ENCODE assay signal across 8 mouse cellular contexts in the genomic region with DNA sequence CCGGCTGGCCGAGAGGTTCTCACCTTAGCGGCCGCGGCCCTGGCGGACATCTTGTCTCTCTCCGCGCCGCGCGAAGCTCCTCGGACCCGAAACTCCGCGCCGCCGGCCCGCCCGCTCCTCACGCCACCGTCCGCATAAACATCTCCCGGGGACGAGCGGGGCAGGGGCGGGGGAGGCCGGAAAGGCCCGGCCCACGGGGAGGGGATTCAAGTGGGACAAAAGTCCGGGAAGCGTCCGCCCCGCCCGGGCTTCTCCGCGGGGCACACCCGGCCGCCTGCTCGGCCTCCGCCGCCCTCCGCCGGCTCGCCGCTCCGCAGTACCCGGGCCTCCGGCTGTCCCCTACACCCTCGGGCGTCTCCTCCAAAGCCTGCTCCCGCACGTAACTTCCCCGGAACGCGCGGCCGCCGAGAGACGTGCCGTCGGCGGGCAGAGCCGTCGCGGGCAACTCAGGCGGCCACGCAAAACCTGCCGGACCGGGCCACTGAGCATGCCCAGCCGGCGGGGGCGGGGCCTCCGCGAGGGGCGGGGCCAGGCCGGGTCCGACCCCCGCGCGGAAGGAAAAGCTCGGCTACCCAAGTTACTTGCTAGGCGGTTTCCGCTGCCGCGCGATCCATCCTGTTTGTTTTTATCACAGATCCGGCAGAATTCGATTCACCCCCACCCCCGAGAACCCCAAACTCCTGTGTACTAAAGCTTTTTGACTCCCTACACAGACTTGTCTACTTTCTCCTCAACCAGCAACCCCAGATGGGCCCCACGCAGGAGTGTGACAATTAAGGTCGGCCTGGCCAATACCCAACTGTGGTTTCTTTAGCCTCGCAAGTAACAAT.
DNase-seq lines count a peak whose midpoint lies in the region; ATAC-seq and TF ChIP-seq lines count a peak whose summit lies in the region.

No protein-coding gene starts in this region.

- under 1% methylated on average over 64 of the region's 92 CpGs for WGBS in forebrain, postnatal 0 days
- under 1% methylated on average over 87 of the region's 92 CpGs for whole genome bisulfite sequencing in lung, adult 2 months
- WGBS in thymus, adult 2 months, result 2% methylated on average over 91 of the region's 92 CpGs

- peak overlapping the region; percentile 90 to 91 for H3K4me3 ChIP-seq in ES-E14 (ENCODE audit: insufficient read depth in 1 of 2, low read depth in 1 of 2, low read length in 2 of 2, poor library complexity in 1 of 2, severe bottlenecking in 1 of 2)
- peak overlapping the region; percentile 81 for H3K4me3 ChIP-seq in forebrain, postnatal 0 days (ENCODE audit: low read depth, low read length)
- H3K4me3 ChIP-seq in lung, adult 2 months (replicated peaks; ENCODE audit: extremely low read depth, low read depth, low read length), result peak overlapping the region; percentile 86
- peak overlapping the region; percentile 40 for H3K4me3 ChIP-seq in thymus, adult 2 months (ENCODE audit: control insufficient read depth, insufficient read depth, low read length)

- peak; percentile 75 for TF ChIP-seq POLR2A in lung, adult 2 months (IDR thresholded peaks at IDR 0.05; ENCODE audit: borderline replicate concordance, extremely low read depth, low read depth, low read length)
- TF ChIP-seq POLR2A in thymus, adult 2 months (IDR thresholded peaks at IDR 0.05; ENCODE audit: control insufficient read depth, extremely low read depth, insufficient read depth, low read length, poor library complexity), result no peak

- H3K9ac ChIP-seq in ES-E14 (ENCODE audit: insufficient read depth, low read depth, low read length, poor library complexity, severe bottlenecking), result peak overlapping the region; percentile 97
- H3K9ac ChIP-seq in forebrain, postnatal 0 days, result peak overlapping the region; percentile 66

- intact Hi-C loops in heart, postnatal 36 days (cut with DNase I), result loop anchor here (1.0 to 5.0 kb wide), 3 partner anchors 11 to 86 kb away; no protein-coding TSS in a partner anchor

- H3K27me3 ChIP-seq in forebrain, postnatal 0 days (ENCODE audit: insufficient read depth, low read length), result no peaks in the 10 kb centered on the region
- peaks cover 13% of the 10 kb centered on the region for H3K27me3 ChIP-seq in thymus, adult 2 months (ENCODE audit: control insufficient read depth, insufficient read depth, low read length)

- no peaks in the 10 kb centered on the region for H3K36me3 ChIP-seq in ES-E14 (ENCODE audit: control insufficient read depth, insufficient read depth, low read length, poor library complexity, severe bottlenecking)
- no peaks in the 10 kb centered on the region for H3K36me3 ChIP-seq in forebrain, postnatal 0 days (ENCODE audit: insufficient read depth)
- no peaks in the 10 kb centered on the region for H3K36me3 ChIP-seq in thymus, adult 2 months (ENCODE audit: control insufficient read depth, insufficient read depth, low read length)

- H3K27ac ChIP-seq in ES-E14 (ENCODE audit: insufficient read depth, low read depth, low read length, poor library complexity, severe bottlenecking), result peak overlapping the region; percentile 78
- peak overlapping the region; percentile 74 for H3K27ac ChIP-seq in forebrain, postnatal 0 days (ENCODE audit: low read depth, low read length)
- no peak overlapping the region for H3K27ac ChIP-seq in thymus, adult 2 months (ENCODE audit: control insufficient read depth, insufficient read depth, low read length)

- peak; percentile 91 for ATAC-seq in forebrain, postnatal 0 days

- peak overlapping the region; percentile 83 for H3K4me2 ChIP-seq in forebrain, postnatal 0 days (ENCODE audit: low read depth)

- TF ChIP-seq CTCF in forebrain, postnatal 0 days (IDR thresholded peaks at IDR 0.05; ENCODE audit: low read depth), result no peak
- TF ChIP-seq CTCF in lung, adult 2 months (IDR thresholded peaks at IDR 0.05; ENCODE audit: insufficient read depth, low read length), result no peak
- TF ChIP-seq CTCF in thymus, adult 2 months (IDR thresholded peaks at IDR 0.05; ENCODE audit: borderline replicate concordance, control insufficient read depth, extremely low read depth, insufficient read depth, low read length, poor library complexity), result no peak

- DNase-seq in ES-E14 (ENCODE audit: low read depth, low spot score), result no peak
- DNase-seq in cerebellum, adult 8-10 months, result peak; percentile 56
- DNase-seq in forebrain, postnatal 0 days, result peak; percentile 84
- DNase-seq in heart, postnatal 36 days, result peak; percentile 95 to 98
- DNase-seq in layer of hippocampus, adult 8-10 months (ENCODE audit: low spot score in 2 of 2), result peak; percentile 74 to 87
- peak; percentile 94 for DNase-seq in lung, adult 2 months
- DNase-seq in ovary, adult 18-20 months (ENCODE audit: low spot score), result peak; percentile 87
- peak; percentile 9 for DNase-seq in thymus, adult 2 months

- H3K9me3 ChIP-seq in ES-E14 (ENCODE audit: control insufficient read depth, insufficient read depth, low read depth, low read length), result no peaks in the 10 kb centered on the region
- no peaks in the 10 kb centered on the region for H3K9me3 ChIP-seq in forebrain, postnatal 0 days (ENCODE audit: low read length)

- H3K4me1 ChIP-seq in ES-E14 (ENCODE audit: control insufficient read depth in 2 of 2, insufficient read depth in 2 of 2, low read length in 2 of 2, poor library complexity in 1 of 2), result peaks cover 0 to 2% of the 10 kb centered on the region in 2 experiments; a peak in 1 of 4 replicates
- peaks cover 7% of the 10 kb centered on the region; the same call in 1 of the 2 replicates for H3K4me1 ChIP-seq in forebrain, postnatal 0 days (ENCODE audit: insufficient read depth)
- peaks cover 11% of the 10 kb centered on the region; the same call in 1 of the 2 replicates for H3K4me1 ChIP-seq in lung, adult 2 months (ENCODE audit: control insufficient read depth, insufficient read depth, low read length)
- peaks cover 7% of the 10 kb centered on the region for H3K4me1 ChIP-seq in thymus, adult 2 months (replicated peaks; ENCODE audit: control insufficient read depth, insufficient read depth, low read length)

- in situ Hi-C loops in ES-E14 (cut with MboI; ENCODE audit: low sequenced_read_pairs in 2 of 2, unreplicated experiment in 2 of 2), result no loop called here

TF ChIP-seq in ES-E14, 5 proteins besides CTCF, POLR2A, EP300 and RAD21:
- TF ChIP-seq CHD2 (IDR thresholded peaks at IDR 0.05; ENCODE audit: low read depth, low read length) (no peak), HCFC1 (IDR thresholded peaks at IDR 0.05; ENCODE audit: borderline replicate concordance, insufficient read depth, low read length) (no peak), ZC3H11A (IDR thresholded peaks at IDR 0.05; ENCODE audit: borderline replicate concordance, low read depth, low read length) (no peak), MAFK (IDR thresholded peaks at IDR 0.05; ENCODE audit: insufficient read depth, low read depth, low read length) (no peak)

Comparison
In these comparisons a context has a peak if more than half of its experiments do, and no peak if none do; other contexts are left out.
1. H3K4me3 ChIP-seq: peak in every context shown above with its lines; median percentile 90 in ES-E14; 86 in lung, adult 2 months; 81 in forebrain, postnatal 0 days; 40 in thymus, adult 2 months.